Comparison of ENCODE assay signal across 10 mouse cellular contexts in genomic region chr11:96295092-96295835, GRCm38 (mm10). TPM values are rescaled to one million over a fixed set of nuclear protein-coding genes. Genes with fewer than 3 reads are reported as not detected.
DNase-seq lines count a peak whose midpoint lies in the region; ATAC-seq and TF ChIP-seq lines count a peak whose summit lies in the region.
"Had no signal": no experiment of that assay in that cellular context is flagged by ENCODE, and none has a peak within 500 bp of the region (broad histone marks: within the 10 kb centered on the region; RNA-seq: fewer than 3 reads in every experiment).

No protein-coding gene starts in this region.

- H3K9ac ChIP-seq in CH12.LX (ENCODE audit: insufficient read depth, low read depth): peak overlapping the region; percentile 19
- no peak overlapping the region for H3K9ac ChIP-seq in limb, embryonic 13.5 days

- dilution Hi-C loops in CH12.LX (cut with MboI; ENCODE audit: extremely low pct_ligation_motif_present, extremely low pct_unique_long_range_greater_than_20kb, low sequenced_read_pairs): no loop called here

- no peak overlapping the region for H3K27ac ChIP-seq in CH12.LX (ENCODE audit: insufficient read depth, low read depth)
- no peak overlapping the region for H3K27ac ChIP-seq in limb, embryonic 13.5 days

- H3K79me2 ChIP-seq in CH12.LX (replicated peaks; ENCODE audit: control insufficient read depth, extremely low read depth, insufficient read depth, poor library complexity, severe bottlenecking): no peaks in the 10 kb centered on the region

- TF ChIP-seq CTCF in CH12.LX (conservative IDR thresholded peaks at IDR 0.05 in 1 of 2, IDR thresholded peaks at IDR 0.05 in 1 of 2; ENCODE audit: low read depth in 2 of 2, low read length in 2 of 2): no peak

- peak; percentile 64 for DNase-seq in adrenal gland, postnatal 14 days
- DNase-seq in adrenal gland, postnatal 36 days: no peak
- no peak for DNase-seq in CH12.LX (ENCODE audit: extremely low read depth)
- peak; percentile 90 for DNase-seq in kidney, adult 11 months
- no peak for DNase-seq in layer of hippocampus, adult 18-20 months (ENCODE audit: low spot score in 2 of 2)
- no peak for DNase-seq in Muller cell, postnatal 12 days (ENCODE audit: inconsistent ontology term)
- DNase-seq: cerebellum, adult 11 months had no signal

- H3K36me3 ChIP-seq in CH12.LX (replicated peaks in 1 of 2; ENCODE audit: control insufficient read depth in 1 of 2, insufficient read depth in 1 of 2, low read length in 1 of 2): no peaks in the 10 kb centered on the region
- no peaks in the 10 kb centered on the region for H3K36me3 ChIP-seq in limb, embryonic 13.5 days

- peaks cover 86% of the 10 kb centered on the region for H3K27me3 ChIP-seq in CH12.LX (replicated peaks)
- H3K27me3 ChIP-seq in limb, embryonic 13.5 days: peaks cover 98% of the 10 kb centered on the region

- WGBS in limb, embryonic 13.5 days: under 1% methylated on average over 30 of the region's 30 CpGs

- TF ChIP-seq RAD21 in CH12.LX (IDR thresholded peaks at IDR 0.05; ENCODE audit: low read depth, low read length): no peak

- peaks cover 2 to 39% of the 10 kb centered on the region in 2 experiments; a peak in 2 of 4 replicates for H3K4me1 ChIP-seq in CH12.LX (ENCODE audit: control insufficient read depth in 1 of 2, insufficient read depth in 2 of 2)
- H3K4me1 ChIP-seq in limb, embryonic 13.5 days: peaks cover 7% of the 10 kb centered on the region

- TF ChIP-seq POLR2A in CH12.LX (IDR thresholded peaks at IDR 0.05; ENCODE audit: low read depth, low read length): no peak

- peaks cover 8% of the 10 kb centered on the region for H3K9me3 ChIP-seq in CH12.LX (replicated peaks; ENCODE audit: low read length)
- H3K9me3 ChIP-seq in limb, embryonic 13.5 days: no peaks in the 10 kb centered on the region

- H3K4me3 ChIP-seq in CH12.LX (replicated peaks in 1 of 3; ENCODE audit: low read depth in 2 of 3, low read length in 2 of 3, poor library complexity in 1 of 3): peak overlapping the region; percentile 31 to 51 (median 36)
- peak overlapping the region; percentile 24 for H3K4me3 ChIP-seq in limb, embryonic 13.5 days

- in situ Hi-C loops in CH12.LX (cut with MboI; ENCODE audit: low pct_ligation_motif_present, low pct_unique_long_range_greater_than_20kb, low sequenced_read_pairs): loop anchor here (10.0 kb wide), 1 partner anchor 570 kb away; no protein-coding TSS in a partner anchor

- no peak for TF ChIP-seq EP300 in CH12.LX (IDR thresholded peaks at IDR 0.05; ENCODE audit: low read length)

- H3K4me2 ChIP-seq in CH12.LX (ENCODE audit: insufficient read depth, low read depth, poor library complexity, severe bottlenecking): peak overlapping the region; percentile 91
- peak overlapping the region; percentile 42 for H3K4me2 ChIP-seq in limb, embryonic 13.5 days (replicated peaks)

- ATAC-seq in limb, embryonic 13.5 days (ENCODE audit: low FRiP score, low read depth): no peak
- no peak for ATAC-seq in erythroid progenitor cell, adult 5-6 weeks (replicated peaks; ENCODE audit: low FRiP score, poor library complexity, severe bottlenecking)

TF ChIP-seq in CH12.LX, 34 proteins besides CTCF, POLR2A, EP300 and RAD21:
- TF ChIP-seq SMC3 (IDR thresholded peaks at IDR 0.05; ENCODE audit: low read depth, low read length): no peak
- TF ChIP-seq MXI1 (IDR thresholded peaks at IDR 0.05; ENCODE audit: low read depth, low read length): 0 out of 2 replicates have a peak, but pooled peaks have one; percentile 22
- TF ChIP-seq KAT2A (IDR thresholded peaks at IDR 0.05; ENCODE audit: insufficient replicate concordance, low read length): no peak
- TF ChIP-seq ZNF384 (IDR thresholded peaks at IDR 0.05; ENCODE audit: low read depth, low read length): peak; percentile 82
- no peak for TF ChIP-seq PAX5 (IDR thresholded peaks at IDR 0.05; ENCODE audit: low read length)
- TF ChIP-seq MAZ (IDR thresholded peaks at IDR 0.05; ENCODE audit: low read depth, low read length): peak; percentile 72
- TF ChIP-seq ELF1 (IDR thresholded peaks at IDR 0.05; ENCODE audit: low read depth, low read length): 0 out of 2 replicates have a peak, but pooled peaks have one; percentile 30
- peak; percentile 27; the same call in 1 of the 2 replicates for TF ChIP-seq CHD2 (IDR thresholded peaks at IDR 0.05; ENCODE audit: low read length)

RNA-seq across cellular contexts. Expression of gene Hoxb6, which starts 3.0 kb away (rescaled TPM):
- 35.7 and 39.8 TPM in 2 replicates for total RNA-seq in adrenal gland, postnatal 14 days (2021)
- 10 to 100 TPM; 43.9 to 62.2 TPM for total RNA-seq in adrenal gland, postnatal 36 days (2021)
- total RNA-seq in CH12.LX (2012; rRNA removed): 0.34 and 1.1 TPM in 2 replicates
- 0.12 TPM in 1 of 2 replicates, not detected in the other for total RNA-seq in CH12.LX (2014; rRNA removed)
- polyA plus RNA-seq in CH12.LX (2012; ENCODE audit: insufficient read length, low read depth): 0.31 and 0.53 TPM in 2 replicates
- polyA plus RNA-seq in limb, embryonic 13.5 days (2015; fragmentation: Nextera tagmentation; extraction: Ambion mirVana): 0.59 and 1.4 TPM in 2 replicates
- total RNA-seq in erythroid progenitor cell, adult 5-6 weeks (2015; ENCODE audit: low replicate concordance): not detected in 2 replicates
- total RNA-seq in erythroid progenitor cell, adult 5-6 weeks (2017; ENCODE audit: low replicate concordance): not detected in 2 replicates
- not detected for total RNA-seq in layer of hippocampus, adult 18-20 months (2021)
- total RNA-seq: layer of hippocampus, postnatal 14 days had no signal

RNA-seq across cellular contexts. Expression of gene Hoxb5, which starts 7.9 kb away (rescaled TPM):
- 17.1 and 18.7 TPM in 2 replicates for total RNA-seq in adrenal gland, postnatal 14 days (2021)
- total RNA-seq in adrenal gland, postnatal 36 days (2021): 10 to 100 TPM; 16.1 to 27.0 TPM
- total RNA-seq in CH12.LX (2012; rRNA removed): 0.04 and 0.08 TPM in 2 replicates
- total RNA-seq in CH12.LX (2014; rRNA removed): not detected in 2 replicates
- polyA plus RNA-seq in CH12.LX (2012; ENCODE audit: insufficient read length, low read depth): 0.13 TPM in 1 of 2 replicates, not detected in the other
- 0.97 and 1.5 TPM in 2 replicates for polyA plus RNA-seq in limb, embryonic 13.5 days (2015; fragmentation: Nextera tagmentation; extraction: Ambion mirVana)
- total RNA-seq in erythroid progenitor cell, adult 5-6 weeks (2015; ENCODE audit: low replicate concordance): not detected in 2 replicates
- total RNA-seq in erythroid progenitor cell, adult 5-6 weeks (2017; ENCODE audit: low replicate concordance): not detected in 2 replicates
- total RNA-seq in layer of hippocampus, adult 18-20 months (2021): not detected
- total RNA-seq: layer of hippocampus, postnatal 14 days had no signal

RNA-seq across cellular contexts. Expression of gene Hoxb7, which starts 8.8 kb away (rescaled TPM):
- 34.3 and 37.8 TPM in 2 replicates for total RNA-seq in adrenal gland, postnatal 14 days (2021)
- 10 to 100 TPM; 35.5 to 49.8 TPM for total RNA-seq in adrenal gland, postnatal 36 days (2021)
- total RNA-seq in CH12.LX (2012; rRNA removed) (not detected in 2 replicates), CH12.LX (2014; rRNA removed) (not detected in 2 replicates)
- polyA plus RNA-seq in CH12.LX (2012; ENCODE audit: insufficient read length, low read depth): not detected in 2 replicates
- 2.0 and 2.2 TPM in 2 replicates for polyA plus RNA-seq in limb, embryonic 13.5 days (2015; fragmentation: Nextera tagmentation; extraction: Ambion mirVana)
- not detected in 2 replicates for total RNA-seq in erythroid progenitor cell, adult 5-6 weeks (2015; ENCODE audit: low replicate concordance)
- total RNA-seq in erythroid progenitor cell, adult 5-6 weeks (2017; ENCODE audit: low replicate concordance): not detected in 2 replicates
- not detected for total RNA-seq in layer of hippocampus, adult 18-20 months (2021)
- total RNA-seq: layer of hippocampus, postnatal 14 days had no signal

RNA-seq across cellular contexts. Expression of gene Hoxb8, which starts 13.6 kb away (rescaled TPM):
- total RNA-seq in adrenal gland, postnatal 14 days (2021): 56.7 and 59.4 TPM in 2 replicates
- total RNA-seq in adrenal gland, postnatal 36 days (2021): 10 to 100 TPM; 59.4 to 80.5 TPM
- total RNA-seq in CH12.LX (2012; rRNA removed) (not detected in 2 replicates), CH12.LX (2014; rRNA removed) (not detected in 2 replicates)
- polyA plus RNA-seq in CH12.LX (2012; ENCODE audit: insufficient read length, low read depth): not detected in 2 replicates
- polyA plus RNA-seq in limb, embryonic 13.5 days (2015; fragmentation: Nextera tagmentation; extraction: Ambion mirVana): 0.17 and 0.32 TPM in 2 replicates
- total RNA-seq in erythroid progenitor cell, adult 5-6 weeks (2015; ENCODE audit: low replicate concordance): not detected in 2 replicates
- not detected in 2 replicates for total RNA-seq in erythroid progenitor cell, adult 5-6 weeks (2017; ENCODE audit: low replicate concordance)
- not detected for total RNA-seq in layer of hippocampus, adult 18-20 months (2021)
- total RNA-seq: layer of hippocampus, postnatal 14 days had no signal

RNA-seq across cellular contexts. Expression of gene Hoxb4, which starts 22.8 kb away (rescaled TPM):
- total RNA-seq in adrenal gland, postnatal 14 days (2021): 14.0 and 15.7 TPM in 2 replicates
- total RNA-seq in adrenal gland, postnatal 36 days (2021): 10 to 100 TPM; 15.6 to 20.9 TPM
- 2.9 and 3.3 TPM in 2 replicates for total RNA-seq in CH12.LX (2012; rRNA removed)
- total RNA-seq in CH12.LX (2014; rRNA removed): 2.5 and 2.7 TPM in 2 replicates
- polyA plus RNA-seq in CH12.LX (2012; ENCODE audit: insufficient read length, low read depth): 5.5 and 5.6 TPM in 2 replicates
- polyA plus RNA-seq in limb, embryonic 13.5 days (2015; fragmentation: Nextera tagmentation; extraction: Ambion mirVana): 0.36 and 0.50 TPM in 2 replicates
- total RNA-seq in erythroid progenitor cell, adult 5-6 weeks (2015; ENCODE audit: low replicate concordance): 1.3 TPM in 1 of 2 replicates, not detected in the other
- not detected in 2 replicates for total RNA-seq in erythroid progenitor cell, adult 5-6 weeks (2017; ENCODE audit: low replicate concordance)
- total RNA-seq in layer of hippocampus, adult 18-20 months (2021): not detected
- total RNA-seq: layer of hippocampus, postnatal 14 days had no signal

Comparison
In these comparisons a context has a peak if more than half of its experiments do, and no peak if none do; other contexts are left out.
1. DNase-seq: peak in adrenal gland, postnatal 14 days (single experiment) and kidney, adult 11 months (single experiment); none in adrenal gland, postnatal 36 days (0 of 2), CH12.LX (single experiment), layer of hippocampus, adult 18-20 months (0 of 2) and Muller cell, postnatal 12 days (single experiment).
2. RNA of gene Hoxb6, which starts 3.0 kb away (total RNA-seq): 43.9 to 62.2 TPM in adrenal gland, postnatal 36 days and 35.7 to 39.8 TPM in adrenal gland, postnatal 14 days; 0.12 to 1.1 TPM in CH12.LX, not detected in erythroid progenitor cell, adult 5-6 weeks and not detected in layer of hippocampus, adult 18-20 months; every median in the first group is over 10 times any median in the second.
3. RNA of gene Hoxb5, which starts 7.9 kb away (total RNA-seq): 16.1 to 27.0 TPM in adrenal gland, postnatal 36 days and 17.1 to 18.7 TPM in adrenal gland, postnatal 14 days; 0.04 to 0.08 TPM in CH12.LX, not detected in erythroid progenitor cell, adult 5-6 weeks and not detected in layer of hippocampus, adult 18-20 months; every median in the first group is over 10 times any median in the second.
4. RNA of gene Hoxb7, which starts 8.8 kb away (total RNA-seq): 35.5 to 49.8 TPM in adrenal gland, postnatal 36 days and 34.3 to 37.8 TPM in adrenal gland, postnatal 14 days; not detected in CH12.LX, not detected in erythroid progenitor cell, adult 5-6 weeks and not detected in layer of hippocampus, adult 18-20 months; every median in the first group is over 10 times any median in the second.